Comparison of ENCODE assay signal across 17 mouse cellular contexts in genomic region chr1:128746461-128747009, GRCm38 (mm10).
DNase-seq lines count a peak whose midpoint lies in the region; ATAC-seq and TF ChIP-seq lines count a peak whose summit lies in the region.
"Had no signal": no experiment of that assay in that cellular context is flagged by ENCODE, and none has a peak within 500 bp of the region (broad histone marks: within the 10 kb centered on the region; RNA-seq: fewer than 3 reads in every experiment).

No protein-coding gene starts in this region.

- no peak for TF ChIP-seq EP300 in MEL (IDR thresholded peaks at IDR 0.05; ENCODE audit: low read depth in 1 of 2, low read length in 2 of 2)

- no peak overlapping the region for H3K4me2 ChIP-seq in midbrain, embryonic 11.5 days
- no peak overlapping the region for H3K4me2 ChIP-seq in midbrain, postnatal 0 days (ENCODE audit: low read depth, low read length, poor library complexity, severe bottlenecking)
- H3K4me2 ChIP-seq: hindbrain, embryonic 15.5 days; limb, embryonic 13.5 days had no signal

- peak; percentile 39 for DNase-seq in midbrain, embryonic 11.5 days (ENCODE audit: low spot score, missing footprints)
- DNase-seq in midbrain, postnatal 0 days (ENCODE audit: low spot score), result no peak
- peak; percentile 83 for DNase-seq in MEL (ENCODE audit: low read depth, low spot score)
- DNase-seq in spleen, adult 18-20 months, result no peak
- no peak for DNase-seq in limb, embryonic 10.5 days (ENCODE audit: low spot score)
- no peak for DNase-seq in kidney, postnatal 25 days
- DNase-seq: adrenal gland, adult 2 months; cerebellum, adult 9-11 months; gastrocnemius, postnatal 10 days; kidney, adult 11 months; kidney, postnatal 14 days; lung, adult 2 months; thymus, adult 18-20 months had no signal

- H3K4me1 ChIP-seq in midbrain, embryonic 11.5 days (ENCODE audit: control insufficient read depth, insufficient read depth, low read length), result no peaks in the 10 kb centered on the region
- H3K4me1 ChIP-seq in midbrain, postnatal 0 days (ENCODE audit: insufficient read depth, low read length), result no peaks in the 10 kb centered on the region
- peaks cover 2 to 8% of the 10 kb centered on the region in 2 experiments for H3K4me1 ChIP-seq in MEL (ENCODE audit: control insufficient read depth in 1 of 2, insufficient read depth in 2 of 2, low read length in 2 of 2)
- H3K4me1 ChIP-seq in limb, embryonic 10.5 days, result no peaks in the 10 kb centered on the region
- H3K4me1 ChIP-seq: hindbrain, embryonic 15.5 days; limb, embryonic 13.5 days had no signal

- no peaks in the 10 kb centered on the region for H3K9me3 ChIP-seq in midbrain, embryonic 11.5 days (ENCODE audit: control insufficient read depth, low read length)
- no peaks in the 10 kb centered on the region for H3K9me3 ChIP-seq in midbrain, postnatal 0 days (ENCODE audit: low read length)
- H3K9me3 ChIP-seq in MEL (replicated peaks; ENCODE audit: insufficient read depth, low read length), result no peaks in the 10 kb centered on the region
- H3K9me3 ChIP-seq in limb, embryonic 10.5 days (replicated peaks), result no peaks in the 10 kb centered on the region
- H3K9me3 ChIP-seq: hindbrain, embryonic 15.5 days; limb, embryonic 13.5 days had no signal

- H3K27me3 ChIP-seq in midbrain, embryonic 11.5 days (ENCODE audit: control insufficient read depth, insufficient read depth, low read length), result no peaks in the 10 kb centered on the region
- no peaks in the 10 kb centered on the region for H3K27me3 ChIP-seq in midbrain, postnatal 0 days (ENCODE audit: insufficient read depth, low read length)
- H3K27me3 ChIP-seq in MEL (ENCODE audit: control insufficient read depth in 1 of 2, insufficient read depth in 2 of 2, low read length in 2 of 2), result no peaks in the 10 kb centered on the region
- no peaks in the 10 kb centered on the region for H3K27me3 ChIP-seq in limb, embryonic 10.5 days (ENCODE audit: low read depth, poor library complexity, severe bottlenecking)
- H3K27me3 ChIP-seq: hindbrain, embryonic 15.5 days; limb, embryonic 13.5 days had no signal

- TF ChIP-seq CTCF in midbrain, postnatal 0 days (IDR thresholded peaks at IDR 0.05), result no peak
- TF ChIP-seq CTCF in MEL (IDR thresholded peaks at IDR 0.05 in 2 of 3, conservative IDR thresholded peaks at IDR 0.05 in 1 of 3; ENCODE audit: control insufficient read depth in 1 of 3, insufficient read depth in 1 of 3, low read depth in 2 of 3, low read length in 3 of 3, poor library complexity in 1 of 3, severe bottlenecking in 1 of 3), result peak in 2 of 3 experiments; percentile 29 to 30; a peak in 3 of 6 replicates

- no peak overlapping the region for H3K27ac ChIP-seq in midbrain, embryonic 11.5 days (ENCODE audit: low read depth, low read length)
- H3K27ac ChIP-seq in midbrain, postnatal 0 days (ENCODE audit: low read depth, low read length), result no peak overlapping the region
- peak overlapping the region; percentile 45; the same call in 1 of the 2 replicates for H3K27ac ChIP-seq in MEL (ENCODE audit: control insufficient read depth, low read depth, low read length)
- no peak overlapping the region for H3K27ac ChIP-seq in limb, embryonic 10.5 days
- H3K27ac ChIP-seq: hindbrain, embryonic 15.5 days; limb, embryonic 13.5 days had no signal

- no peak overlapping the region for H3K9ac ChIP-seq in midbrain, embryonic 11.5 days (ENCODE audit: low read length)
- H3K9ac ChIP-seq in midbrain, postnatal 0 days (replicated peaks; ENCODE audit: low read length, poor library complexity, severe bottlenecking), result no peak overlapping the region
- peak overlapping the region; percentile 41 for H3K9ac ChIP-seq in MEL (ENCODE audit: control insufficient read depth, low read depth, low read length, poor library complexity, severe bottlenecking)
- H3K9ac ChIP-seq: hindbrain, embryonic 15.5 days; limb, embryonic 13.5 days had no signal

- WGBS in midbrain, embryonic 11.5 days, result 59% methylated on average over 3 of the region's 3 CpGs
- WGBS in midbrain, postnatal 0 days, result 59% methylated on average over 3 of the region's 3 CpGs
- 69% methylated on average over 3 of the region's 3 CpGs for WGBS in limb, embryonic 10.5 days

- TF ChIP-seq POLR2A in MEL (IDR thresholded peaks at IDR 0.05; ENCODE audit: control insufficient read depth in 1 of 2, insufficient read depth in 1 of 2, low read depth in 1 of 2, low read length in 2 of 2, poor library complexity in 1 of 2), result no peak

- H3K36me3 ChIP-seq in midbrain, embryonic 11.5 days (ENCODE audit: control insufficient read depth, insufficient read depth, low read length), result no peaks in the 10 kb centered on the region
- no peaks in the 10 kb centered on the region for H3K36me3 ChIP-seq in midbrain, postnatal 0 days (ENCODE audit: insufficient read depth, low read length)
- peaks cover 0 to 2% of the 10 kb centered on the region in 2 experiments; a peak in 2 of 4 replicates for H3K36me3 ChIP-seq in MEL (ENCODE audit: control insufficient read depth in 1 of 2, insufficient read depth in 2 of 2, low read length in 2 of 2)
- H3K36me3 ChIP-seq in limb, embryonic 10.5 days, result no peaks in the 10 kb centered on the region
- H3K36me3 ChIP-seq: hindbrain, embryonic 15.5 days; limb, embryonic 13.5 days had no signal

- no peaks in the 10 kb centered on the region for H3K79me2 ChIP-seq in MEL (ENCODE audit: control insufficient read depth, insufficient read depth, low read length, poor library complexity)

- no peak for TF ChIP-seq RAD21 in MEL (IDR thresholded peaks at IDR 0.05; ENCODE audit: low read depth, low read length)

- no peak overlapping the region for H3K4me3 ChIP-seq in midbrain, embryonic 11.5 days (ENCODE audit: low read depth, low read length)
- H3K4me3 ChIP-seq in midbrain, postnatal 0 days (ENCODE audit: low read depth, low read length), result no peak overlapping the region
- peak overlapping the region in 1 of 2 experiments; percentile 47; a peak in 3 of 4 replicates for H3K4me3 ChIP-seq in MEL (ENCODE audit: control insufficient read depth in 1 of 2, insufficient read depth in 1 of 2, low read depth in 2 of 2, low read length in 2 of 2)
- H3K4me3 ChIP-seq in limb, embryonic 10.5 days, result no peak overlapping the region
- H3K4me3 ChIP-seq: hindbrain, embryonic 15.5 days; limb, embryonic 13.5 days had no signal

- no peak for ATAC-seq in midbrain, embryonic 11.5 days (ENCODE audit: low FRiP score)
- no peak for ATAC-seq in midbrain, postnatal 0 days (ENCODE audit: low FRiP score)
- ATAC-seq in granulocyte monocyte progenitor cell, adult 5-6 weeks (replicated peaks; ENCODE audit: poor library complexity, severe bottlenecking), result peak; percentile 97
- ATAC-seq: midbrain, embryonic 16.5 days had no signal

TF ChIP-seq in MEL, 35 proteins besides CTCF, POLR2A, EP300 and RAD21:
- TF ChIP-seq SMC3 (IDR thresholded peaks at IDR 0.05; ENCODE audit: low read depth, low read length) (peak; percentile 21; the same call in 1 of the 2 replicates), ETS1 (IDR thresholded peaks at IDR 0.05; ENCODE audit: low read depth, low read length) (0 out of 2 replicates have a peak, but pooled peaks have one; percentile 8), RCOR1 (IDR thresholded peaks at IDR 0.05; ENCODE audit: low read depth, low read length) (no peak), MAFK (IDR thresholded peaks at IDR 0.05; ENCODE audit: borderline replicate concordance, low read depth, low read length) (no peak), JUND (IDR thresholded peaks at IDR 0.05; ENCODE audit: low read depth, low read length) (peak; percentile 72; the same call in 1 of the 2 replicates), MEF2A (IDR thresholded peaks at IDR 0.05; ENCODE audit: extremely low read depth, insufficient replicate concordance, low read depth, low read length, poor library complexity, severe bottlenecking) (no peak), BHLHE40 (IDR thresholded peaks at IDR 0.05; ENCODE audit: borderline replicate concordance, low read depth, low read length) (no peak), SIN3A (IDR thresholded peaks at IDR 0.05; ENCODE audit: low read length) (0 out of 2 replicates have a peak, but pooled peaks have one; percentile 19), POLR2AphosphoS5 (IDR thresholded peaks at IDR 0.05; ENCODE audit: borderline replicate concordance, low read depth, low read length) (no peak)
TF ChIP-seq in MEL: peak in this region for 4.

Comparison
In these comparisons a context has a peak if more than half of its experiments do, and no peak if none do; other contexts are left out.
1. DNase-seq: peak in midbrain, embryonic 11.5 days (single experiment) and MEL (single experiment); none in midbrain, postnatal 0 days (single experiment), spleen, adult 18-20 months (0 of 2), limb, embryonic 10.5 days (single experiment) and kidney, postnatal 25 days (0 of 2).